Mouse (Mus musculus): ENCODE measurements at regions not wholly inside any gene's neighbourhood (a gene's known extent, or its start where the extent isn't known, plus 50 kb on each side); places are given as distances from the start of the nearest gene placed in this dataset.

DNA sequence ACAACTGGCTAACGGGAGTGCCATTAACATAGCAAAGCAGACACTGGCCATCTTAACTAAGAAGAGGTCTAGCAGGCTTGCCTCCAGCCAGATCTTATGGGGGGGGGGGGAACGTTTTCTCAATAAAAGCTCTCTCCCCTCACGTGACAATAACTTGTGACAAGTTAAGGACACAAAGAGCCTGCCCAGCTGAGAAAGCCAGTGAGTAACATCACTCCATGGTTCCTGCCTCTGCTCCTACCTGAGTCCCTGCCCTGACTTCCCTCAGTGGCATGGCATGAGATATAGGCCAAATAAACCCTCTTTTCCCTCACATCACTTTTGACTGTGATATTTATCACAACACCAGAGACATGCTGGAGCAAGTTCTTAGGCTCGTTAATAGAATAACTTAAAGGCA is 113.8 kb downstream of the Rchy1 start:
- no peak overlapping the region for H3K27ac ChIP-seq (ENCODE audit: low read depth)
- TF ChIP-seq EP300 (IDR thresholded peaks at IDR 0.05; ENCODE audit: low read depth) (no peak), CTCF (IDR thresholded peaks at IDR 0.05; ENCODE audit: low read depth) (no peak)
- H3K4me1 ChIP-seq (ENCODE audit: insufficient read depth), result peaks cover 3% of the 10 kb centered on the region; the same call in 1 of the 2 replicates
- ATAC-seq, result no peak
- no peaks in the 10 kb centered on the region for H3K27me3 ChIP-seq (ENCODE audit: insufficient read depth, low read length)
- no peak overlapping the region for H3K4me3 ChIP-seq (ENCODE audit: low read depth, low read length)
- H3K4me2 ChIP-seq (ENCODE audit: low read depth, low read length), result peak overlapping the region; percentile 38; the same call in 1 of the 2 replicates
- 78% methylated on average over 4 of the region's 4 CpGs for WGBS (ENCODE audit: insufficient replicate concordance)
- no peaks in the 10 kb centered on the region for H3K9me3 ChIP-seq (ENCODE audit: low read length)
- H3K36me3 ChIP-seq (replicated peaks; ENCODE audit: insufficient read depth, low read length), result no peaks in the 10 kb centered on the region
- no peak overlapping the region for H3K9ac ChIP-seq (replicated peaks)
- no peak for DNase-seq

DNA sequence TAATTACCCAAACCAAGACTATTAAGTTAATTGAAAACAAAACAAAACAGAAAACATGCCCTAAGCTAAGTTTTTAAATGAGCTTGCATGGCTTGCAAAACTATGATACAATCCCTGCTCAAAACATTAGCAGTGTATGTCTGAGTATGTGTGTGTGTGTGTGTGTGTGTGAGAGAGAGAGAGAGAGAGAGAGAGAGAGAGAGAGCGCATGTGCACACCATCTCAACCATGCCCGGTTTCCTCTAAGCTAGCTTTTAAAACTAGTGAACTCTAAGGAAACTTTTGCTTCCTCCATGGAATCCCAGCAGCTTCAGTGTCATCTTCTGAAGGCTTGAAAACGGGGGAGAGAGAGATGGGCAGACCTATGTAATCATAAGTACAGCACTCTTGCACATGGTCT is 114.3 kb downstream of the Rchy1 start:
- no peak for TF ChIP-seq CTCF (IDR thresholded peaks at IDR 0.05; ENCODE audit: low read depth)
- no peak for TF ChIP-seq EP300 (IDR thresholded peaks at IDR 0.05; ENCODE audit: low read depth)
- Histone ChIP-seq H3K4me1 (ENCODE audit: insufficient read depth) (peaks cover 3% of the 10 kb centered on the region; the same call in 1 of the 2 replicates), H3K27me3 (ENCODE audit: insufficient read depth, low read length) (no peaks in the 10 kb centered on the region), H3K4me2 (ENCODE audit: low read depth, low read length) (no peak overlapping the region), H3K27ac (ENCODE audit: low read depth) (no peak overlapping the region), H3K9me3 (ENCODE audit: low read length) (no peaks in the 10 kb centered on the region), H3K36me3 (replicated peaks; ENCODE audit: insufficient read depth, low read length) (no peaks in the 10 kb centered on the region), H3K9ac (replicated peaks) (no peak overlapping the region), H3K4me3 (ENCODE audit: low read depth, low read length) (no peak overlapping the region)
- WGBS (ENCODE audit: insufficient replicate concordance), result 82% methylated on average over 3 of the region's 3 CpGs
- no peak for DNase-seq
- ATAC-seq, result no peak

DNA sequence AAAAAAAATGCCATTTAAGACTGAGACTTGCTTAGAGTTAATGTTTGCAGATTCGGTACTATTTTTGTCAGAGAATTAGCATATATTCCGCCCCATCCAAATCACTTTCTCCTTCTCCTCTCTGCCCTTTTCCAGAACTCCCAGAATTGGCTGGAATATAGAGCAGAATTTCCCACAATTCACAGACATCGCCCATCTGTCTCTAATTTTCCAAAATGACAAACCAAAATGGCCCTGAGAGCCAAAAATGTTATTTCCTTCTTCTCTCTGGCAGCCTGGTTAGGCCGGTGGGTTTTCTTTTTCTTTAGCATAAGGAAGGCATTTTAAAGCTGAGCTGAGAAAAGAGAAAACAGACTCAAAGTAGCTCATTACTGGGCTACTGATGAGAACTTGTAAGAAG is 119.8 kb downstream of the Rchy1 start:
- H3K36me3 ChIP-seq (replicated peaks; ENCODE audit: insufficient read depth, low read length), result no peaks in the 10 kb centered on the region
- H3K4me3 ChIP-seq (ENCODE audit: low read depth, low read length), result no peak overlapping the region
- TF ChIP-seq CTCF (IDR thresholded peaks at IDR 0.05; ENCODE audit: low read depth), result no peak
- no peak for TF ChIP-seq EP300 (IDR thresholded peaks at IDR 0.05; ENCODE audit: low read depth)
- no peaks in the 10 kb centered on the region for H3K9me3 ChIP-seq (ENCODE audit: low read length)
- 80% methylated on average over 4 of the region's 4 CpGs for WGBS (ENCODE audit: insufficient replicate concordance)
- no peak overlapping the region for H3K27ac ChIP-seq (ENCODE audit: low read depth)
- no peak overlapping the region for H3K4me2 ChIP-seq (ENCODE audit: low read depth, low read length)
- H3K4me1 ChIP-seq (ENCODE audit: insufficient read depth), result no peaks in the 10 kb centered on the region
- H3K9ac ChIP-seq (replicated peaks), result no peak overlapping the region
- ATAC-seq (no peak), DNase-seq (no peak)
- H3K27me3 ChIP-seq (ENCODE audit: insufficient read depth, low read length), result no peaks in the 10 kb centered on the region

DNA sequence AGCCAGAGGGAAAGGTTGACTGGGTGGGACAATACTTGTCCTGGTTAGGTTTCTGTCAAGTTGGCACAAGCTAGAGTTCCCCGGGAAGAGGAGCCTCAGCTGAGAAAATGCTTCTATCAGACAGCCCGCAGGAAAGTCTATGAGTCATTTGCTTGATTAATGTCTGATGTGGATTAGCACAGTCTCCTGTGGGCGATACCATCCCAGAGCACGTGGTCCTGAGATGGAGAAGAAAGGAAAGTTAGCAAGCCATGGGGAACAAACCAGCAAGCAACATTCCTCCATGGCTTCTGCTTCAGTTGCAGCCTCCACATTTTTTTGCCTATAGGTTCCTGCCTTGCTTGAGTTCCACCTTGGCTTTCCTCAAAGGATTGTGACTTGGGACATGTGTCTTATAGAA is 121.8 kb downstream of the Rchy1 start:
- WGBS (ENCODE audit: insufficient replicate concordance), result 73% methylated on average over 4 of the region's 4 CpGs
- ATAC-seq (no peak), DNase-seq (no peak)
- H3K9ac ChIP-seq (replicated peaks), result no peak overlapping the region
- H3K9me3 ChIP-seq (ENCODE audit: low read length), result no peaks in the 10 kb centered on the region
- no peaks in the 10 kb centered on the region for H3K36me3 ChIP-seq (replicated peaks; ENCODE audit: insufficient read depth, low read length)
- TF ChIP-seq EP300 (IDR thresholded peaks at IDR 0.05; ENCODE audit: low read depth), result no peak
- TF ChIP-seq CTCF (IDR thresholded peaks at IDR 0.05; ENCODE audit: low read depth), result no peak
- H3K27ac ChIP-seq (ENCODE audit: low read depth), result no peak overlapping the region
- H3K4me2 ChIP-seq (ENCODE audit: low read depth, low read length), result no peak overlapping the region
- no peaks in the 10 kb centered on the region for H3K4me1 ChIP-seq (ENCODE audit: insufficient read depth)
- H3K4me3 ChIP-seq (ENCODE audit: low read depth, low read length), result no peak overlapping the region
- H3K27me3 ChIP-seq (ENCODE audit: insufficient read depth, low read length), result no peaks in the 10 kb centered on the region

DNA sequence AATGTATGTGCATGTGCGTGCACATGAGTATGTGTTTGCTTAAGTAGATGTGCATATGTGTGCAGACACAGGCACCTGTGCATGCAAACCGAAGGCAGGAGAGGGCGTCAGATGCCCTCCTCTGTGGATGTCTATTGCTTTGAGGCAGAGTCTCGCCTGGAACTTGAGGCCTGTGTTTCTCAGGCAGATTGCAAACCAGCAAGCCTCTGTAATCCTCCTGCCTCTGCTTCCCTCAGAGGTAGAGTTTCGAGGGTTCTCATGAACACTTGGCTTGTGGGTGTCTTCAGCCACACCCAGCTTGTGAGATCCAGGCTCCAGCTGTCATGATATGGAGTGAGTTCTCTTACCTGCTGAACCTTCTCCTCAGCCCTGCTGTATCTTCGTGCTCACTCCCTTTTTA is 134.4 kb downstream of the Rchy1 start:
- TF ChIP-seq CTCF (IDR thresholded peaks at IDR 0.05; ENCODE audit: low read depth) (no peak), EP300 (IDR thresholded peaks at IDR 0.05; ENCODE audit: low read depth) (no peak)

DNA sequence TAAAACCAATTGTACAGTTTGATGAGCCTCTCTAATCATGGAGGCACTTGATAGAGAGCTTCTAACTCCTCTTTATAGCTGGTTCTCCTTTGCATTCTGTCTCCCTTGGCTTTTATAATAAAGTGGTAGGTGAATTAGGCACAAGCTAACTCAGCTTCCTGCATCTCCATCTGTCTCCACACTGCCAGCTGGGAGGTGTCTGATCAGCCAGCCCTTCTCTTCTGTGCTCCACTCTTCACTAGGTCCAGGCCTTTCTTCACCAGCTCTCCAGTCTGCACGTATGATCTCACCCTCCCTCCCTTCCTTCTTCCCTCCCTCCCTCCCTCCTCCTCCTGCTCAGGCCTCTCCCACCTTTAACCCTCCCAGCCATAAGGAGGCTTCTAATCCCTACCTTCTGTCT is 136.2 kb downstream of the Rchy1 start:
- DNase-seq (no peak), ATAC-seq (no peak)
- 56% methylated on average over 1 of the region's 1 CpGs for WGBS (ENCODE audit: insufficient replicate concordance)
- no peak for TF ChIP-seq EP300 (IDR thresholded peaks at IDR 0.05; ENCODE audit: low read depth)
- no peak for TF ChIP-seq CTCF (IDR thresholded peaks at IDR 0.05; ENCODE audit: low read depth)
- Histone ChIP-seq H3K4me3 (ENCODE audit: low read depth, low read length) (no peak overlapping the region), H3K27me3 (ENCODE audit: insufficient read depth, low read length) (no peaks in the 10 kb centered on the region), H3K4me2 (ENCODE audit: low read depth, low read length) (no peak overlapping the region), H3K4me1 (ENCODE audit: insufficient read depth) (no peaks in the 10 kb centered on the region), H3K36me3 (replicated peaks; ENCODE audit: insufficient read depth, low read length) (no peaks in the 10 kb centered on the region), H3K9me3 (ENCODE audit: low read length) (no peaks in the 10 kb centered on the region), H3K27ac (ENCODE audit: low read depth) (no peak overlapping the region), H3K9ac (replicated peaks) (no peak overlapping the region)

More for the DNA sequence above, 134.4 kb downstream of the Rchy1 start:
- WGBS (ENCODE audit: insufficient replicate concordance), result 79% methylated on average over 6 of the region's 6 CpGs
- H3K36me3 ChIP-seq (replicated peaks; ENCODE audit: insufficient read depth, low read length), result no peaks in the 10 kb centered on the region
- DNase-seq (no peak), ATAC-seq (no peak)
- H3K27ac ChIP-seq (ENCODE audit: low read depth), result no peak overlapping the region
- no peaks in the 10 kb centered on the region for H3K27me3 ChIP-seq (ENCODE audit: insufficient read depth, low read length)
- H3K4me1 ChIP-seq (ENCODE audit: insufficient read depth), result no peaks in the 10 kb centered on the region
- no peaks in the 10 kb centered on the region for H3K9me3 ChIP-seq (ENCODE audit: low read length)
- no peak overlapping the region for H3K4me2 ChIP-seq (ENCODE audit: low read depth, low read length)
- no peak overlapping the region for H3K4me3 ChIP-seq (ENCODE audit: low read depth, low read length)
- no peak overlapping the region for H3K9ac ChIP-seq (replicated peaks)
